Mouse (Mus musculus): Measurements from ENCODE around the gene Gusb. TPM values are rescaled to one million over a fixed set of nuclear protein-coding genes. Genes with fewer than 3 reads are reported as not detected.
"Not testable (repeated sequence)": the region's sequence is repeated elsewhere in the genome, so short reads cannot be mapped to it uniquely, and the experiment has no call there.

The Gusb gene
- 47.3 to 59.4 TPM (median 52.0 TPM) in 3 replicates for total RNA-seq (2017)

DNA sequence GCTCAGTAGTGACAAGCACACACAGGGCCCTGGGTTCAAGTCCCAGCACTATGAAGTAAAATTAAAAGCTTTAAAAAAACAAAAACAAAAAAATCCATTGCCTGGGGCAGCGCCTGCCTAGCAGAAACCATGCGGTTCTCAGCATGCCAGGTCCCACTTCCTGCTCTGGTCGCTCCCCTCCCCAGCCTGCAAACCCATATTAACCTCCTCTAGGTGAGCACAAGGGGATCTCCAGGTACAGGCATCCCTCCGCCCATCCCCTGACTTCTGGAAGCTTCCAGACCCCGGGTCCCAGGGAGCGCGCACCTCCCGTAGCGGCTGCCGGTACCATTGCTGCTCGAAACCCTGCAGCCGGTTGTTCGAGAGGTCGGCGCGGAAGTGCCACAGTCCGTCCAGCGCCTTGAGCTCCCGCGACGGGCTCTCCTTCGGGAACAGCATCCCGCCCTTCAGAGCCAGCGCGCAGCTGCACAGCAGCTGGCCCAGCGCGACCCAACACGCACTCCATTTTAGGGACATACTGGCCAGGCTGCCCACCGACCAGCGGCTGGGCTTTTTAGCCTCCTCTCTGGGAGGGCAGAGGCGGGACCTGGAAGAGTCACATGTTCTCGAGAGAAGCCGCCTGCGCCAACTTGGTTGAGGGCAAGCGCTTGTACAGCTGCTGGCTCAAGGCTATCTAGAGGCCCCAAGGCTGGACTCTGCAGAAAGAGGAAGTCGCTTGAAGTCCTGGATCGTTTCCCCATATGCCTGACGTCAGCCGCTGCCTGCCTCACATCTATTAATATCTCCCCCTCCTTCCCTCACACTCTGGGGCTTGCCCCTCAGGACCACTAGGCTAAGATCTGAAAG is at the start of gene Gusb:
Gene Gusb, minus strand, starts transcription at position 749 of the 846 bp plus-strand sequence.
- ATAC-seq (replicated peaks; ENCODE audit: insufficient number of reproducible peaks, low FRiP score, low TSS enrichment, poor library complexity, severe bottlenecking), result peak; percentile 83

- ATAC-seq (replicated peaks; ENCODE audit: insufficient number of reproducible peaks, low FRiP score, low TSS enrichment, poor library complexity, severe bottlenecking), result no peak
Measured at GRCm38 (mm10) chr5:130052510-130052909, 49.7 kb upstream of the Gusb start.

DNA sequence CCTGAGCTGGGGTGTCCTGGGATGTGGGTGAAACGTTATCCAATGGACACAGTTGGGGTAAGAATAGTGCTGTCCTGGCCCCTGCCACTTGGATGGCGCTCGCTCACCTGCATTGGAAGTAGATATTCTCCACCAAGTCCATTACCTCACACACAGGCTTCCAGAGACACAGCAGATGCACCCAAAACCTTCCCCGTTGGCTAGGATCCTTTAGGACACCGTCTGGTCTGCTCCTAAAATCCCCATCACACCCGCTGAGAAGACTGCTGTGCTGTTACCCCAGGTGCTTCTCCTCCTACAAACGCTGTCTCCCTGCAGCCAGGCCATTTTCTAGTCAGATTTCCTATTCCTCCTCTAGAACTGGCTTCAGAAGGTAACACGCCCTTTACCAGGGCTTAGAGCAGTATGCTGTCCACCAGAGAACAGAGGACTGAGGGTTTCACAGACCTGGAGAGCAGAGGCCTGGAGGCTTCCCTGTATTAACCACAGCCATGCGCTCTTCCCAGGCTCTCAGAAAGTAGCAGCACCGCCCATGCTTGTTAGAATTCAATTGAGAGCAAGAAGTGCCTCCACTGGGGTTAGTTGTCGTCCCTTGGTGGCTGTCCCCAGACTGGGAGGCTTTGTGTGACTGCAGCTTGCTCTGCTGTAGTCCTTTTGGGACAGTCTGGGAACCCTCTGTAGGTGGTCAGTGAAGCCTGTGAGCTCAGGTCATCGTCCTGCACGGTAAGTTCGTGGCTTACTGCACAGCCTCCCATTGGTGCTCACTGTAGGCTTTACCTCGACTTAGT is 48.4 kb upstream of the Gusb start:
- ATAC-seq (replicated peaks; ENCODE audit: insufficient number of reproducible peaks, low FRiP score, low TSS enrichment, poor library complexity, severe bottlenecking), result no peak

GRCm38 (mm10) chr5:130050416-130050815 is 47.6 kb upstream of the Gusb start:
- ATAC-seq (replicated peaks; ENCODE audit: insufficient number of reproducible peaks, low FRiP score, low TSS enrichment, poor library complexity, severe bottlenecking), result no peak

DNA sequence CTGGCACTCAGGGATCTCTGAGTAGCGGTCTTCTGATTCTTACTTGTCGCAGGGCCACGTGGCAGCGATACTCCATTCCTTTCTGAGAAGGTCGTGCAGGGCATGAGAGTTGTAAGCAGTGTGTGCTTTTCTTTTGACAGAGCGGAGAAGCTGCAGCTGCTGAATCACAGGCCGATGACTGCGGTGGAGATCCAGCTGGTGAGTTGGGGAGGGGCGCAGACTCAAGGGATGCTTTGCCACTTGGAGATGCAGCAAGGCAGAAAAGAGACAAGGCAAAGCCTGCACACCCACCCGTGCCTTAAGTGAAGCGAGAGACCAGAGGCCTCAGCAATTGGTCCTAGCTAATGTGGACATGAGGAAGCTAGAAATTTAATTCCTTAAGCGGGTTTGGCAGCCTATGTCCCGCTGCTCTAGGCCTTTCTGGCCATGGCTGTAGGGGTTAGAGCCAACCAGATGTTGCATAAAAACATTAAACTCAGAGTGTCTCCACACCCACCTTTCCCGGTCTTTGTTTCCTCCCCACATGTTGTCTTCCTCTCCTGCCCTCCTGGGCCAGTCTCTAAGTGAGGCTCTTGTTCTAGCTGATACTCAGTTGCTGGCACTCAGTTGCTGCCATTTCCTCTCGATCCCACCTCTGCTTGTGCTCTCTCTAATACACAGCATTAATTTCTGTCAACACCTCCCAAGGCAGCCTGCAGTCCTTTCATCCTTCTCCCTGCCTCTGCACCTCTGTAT is 46.1 kb upstream of the Gusb start:
- ATAC-seq (replicated peaks; ENCODE audit: insufficient number of reproducible peaks, low FRiP score, low TSS enrichment, poor library complexity, severe bottlenecking), result no peak

DNA sequence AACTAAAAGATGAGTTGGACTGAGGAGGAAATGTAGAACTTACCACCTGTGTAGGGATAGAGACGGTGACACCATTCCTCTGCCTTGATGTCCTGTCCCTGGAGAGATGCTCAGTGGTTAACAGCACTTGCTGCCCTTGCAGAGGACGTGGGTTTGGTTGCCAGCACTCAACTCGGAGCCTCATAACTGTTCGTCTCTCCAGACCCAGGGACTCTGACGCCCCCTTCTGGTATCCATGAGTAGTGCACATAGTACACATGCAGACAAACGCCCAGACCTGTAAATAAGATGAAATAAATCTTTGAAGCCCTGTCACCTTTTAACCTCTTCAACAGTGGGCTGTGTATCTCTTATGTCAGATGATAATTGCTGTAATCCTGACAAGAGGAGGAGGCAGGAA is 44.2 kb upstream of the Gusb start:
- ATAC-seq (replicated peaks; ENCODE audit: insufficient number of reproducible peaks, low FRiP score, low TSS enrichment, poor library complexity, severe bottlenecking), result no peak

DNA sequence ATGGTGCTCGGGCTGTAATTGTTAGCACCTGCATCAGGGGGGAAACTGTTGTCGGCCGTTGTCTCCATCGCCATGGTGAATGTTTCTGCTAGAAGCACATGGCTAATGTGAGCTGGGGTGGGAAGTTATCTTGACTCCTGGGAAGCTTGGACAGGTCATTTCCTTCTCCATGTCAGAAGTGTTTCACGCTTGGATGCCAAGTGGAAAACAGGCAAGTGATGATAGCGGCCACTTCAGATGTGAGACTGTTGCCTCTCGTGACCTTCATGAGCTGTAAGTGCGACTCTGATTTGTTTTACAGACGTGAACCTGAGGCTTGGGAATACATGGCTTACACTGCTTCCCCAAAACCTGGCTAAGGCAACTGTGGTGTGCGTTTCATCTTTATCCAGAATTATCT is 43.7 kb upstream of the Gusb start:
- no peak for ATAC-seq (replicated peaks; ENCODE audit: insufficient number of reproducible peaks, low FRiP score, low TSS enrichment, poor library complexity, severe bottlenecking)

DNA sequence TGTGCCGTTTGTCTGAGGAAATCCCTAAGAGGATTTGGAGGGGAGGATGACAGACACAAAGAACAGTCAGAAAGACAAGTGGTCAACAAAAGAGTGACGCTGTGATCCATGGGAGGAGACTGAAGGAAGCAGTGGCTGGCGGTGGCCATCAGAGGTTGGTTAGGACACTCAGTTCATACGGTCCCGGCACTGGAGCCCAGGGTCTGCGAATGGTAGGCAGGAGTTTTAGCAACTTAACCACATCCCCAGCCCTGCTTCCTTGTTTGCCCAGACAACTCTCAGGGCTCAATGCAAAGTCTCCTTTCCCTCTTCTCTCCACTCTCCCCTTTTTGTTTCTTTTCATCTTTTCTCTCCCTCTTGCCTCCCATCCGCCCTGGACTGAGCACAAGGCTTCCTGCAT is 43.3 kb upstream of the Gusb start:
- ATAC-seq (replicated peaks; ENCODE audit: insufficient number of reproducible peaks, low FRiP score, low TSS enrichment, poor library complexity, severe bottlenecking), result no peak

DNA sequence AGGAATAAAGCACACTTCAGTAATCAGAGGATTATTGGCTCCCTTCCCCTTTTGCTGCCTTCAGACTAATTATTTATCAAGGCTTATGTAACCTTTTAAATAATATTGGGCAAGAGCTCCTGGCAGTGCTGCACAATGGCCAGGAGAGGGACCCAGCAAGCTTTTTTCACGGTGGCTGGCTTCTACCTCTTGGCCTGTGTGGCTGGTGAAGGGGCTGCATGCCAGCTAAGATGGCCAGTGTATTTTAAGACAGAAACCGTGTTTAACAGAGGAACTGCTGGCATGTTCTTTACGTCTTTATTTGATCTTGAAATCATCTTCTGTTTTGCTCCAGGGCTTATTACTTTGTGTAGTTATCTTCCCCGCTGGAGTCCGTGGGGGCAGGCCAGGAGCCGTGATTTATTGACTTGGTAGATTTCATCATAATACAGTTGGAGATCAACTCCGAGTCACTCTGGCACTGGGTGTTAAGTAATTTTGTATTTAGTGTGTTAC is 41.4 kb upstream of the Gusb start:
- ATAC-seq (replicated peaks; ENCODE audit: insufficient number of reproducible peaks, low FRiP score, low TSS enrichment, poor library complexity, severe bottlenecking), result 0 out of 2 replicates have a peak, but pooled peaks have one; percentile 37

- ATAC-seq (replicated peaks; ENCODE audit: insufficient number of reproducible peaks, low FRiP score, low TSS enrichment, poor library complexity, severe bottlenecking), result no peak
Measured at GRCm38 (mm10) chr5:130043741-130044140, 40.9 kb upstream of the Gusb start.

GRCm38 (mm10) chr5:130041262-130041661 is 38.4 kb upstream of the Gusb start:
- no peak for ATAC-seq (replicated peaks; ENCODE audit: insufficient number of reproducible peaks, low FRiP score, low TSS enrichment, poor library complexity, severe bottlenecking)

DNA sequence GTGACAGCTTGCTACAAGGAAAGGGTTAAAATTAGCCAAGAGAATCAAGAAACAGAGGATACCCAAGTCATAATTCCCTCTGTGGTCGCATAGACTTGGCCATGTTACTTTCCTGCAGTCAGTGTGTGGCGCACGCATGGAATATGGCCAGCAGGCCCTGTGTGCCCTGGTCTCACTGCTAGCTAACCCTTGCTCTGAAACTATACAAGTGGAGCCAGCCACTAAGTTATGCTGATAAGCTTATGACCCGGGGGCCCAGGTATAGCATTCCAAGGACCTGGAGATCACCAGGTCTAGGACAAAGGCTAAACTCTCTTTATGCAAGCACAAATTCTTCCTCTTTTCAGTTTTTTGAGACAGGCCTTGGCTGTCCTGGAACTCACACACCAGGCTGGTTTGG is 37.9 kb upstream of the Gusb start:
- no peak for ATAC-seq (replicated peaks; ENCODE audit: insufficient number of reproducible peaks, low FRiP score, low TSS enrichment, poor library complexity, severe bottlenecking)

GRCm38 (mm10) chr5:130037752-130038455 is 35.1 kb upstream of the Gusb start:
- ATAC-seq (replicated peaks; ENCODE audit: insufficient number of reproducible peaks, low FRiP score, low TSS enrichment, poor library complexity, severe bottlenecking), result 0 out of 2 replicates have a peak, but pooled peaks have one; percentile 55

GRCm38 (mm10) chr5:130036300-130036699 is 33.5 kb upstream of the Gusb start:
- ATAC-seq (replicated peaks; ENCODE audit: insufficient number of reproducible peaks, low FRiP score, low TSS enrichment, poor library complexity, severe bottlenecking), result not testable (repeated sequence)

DNA sequence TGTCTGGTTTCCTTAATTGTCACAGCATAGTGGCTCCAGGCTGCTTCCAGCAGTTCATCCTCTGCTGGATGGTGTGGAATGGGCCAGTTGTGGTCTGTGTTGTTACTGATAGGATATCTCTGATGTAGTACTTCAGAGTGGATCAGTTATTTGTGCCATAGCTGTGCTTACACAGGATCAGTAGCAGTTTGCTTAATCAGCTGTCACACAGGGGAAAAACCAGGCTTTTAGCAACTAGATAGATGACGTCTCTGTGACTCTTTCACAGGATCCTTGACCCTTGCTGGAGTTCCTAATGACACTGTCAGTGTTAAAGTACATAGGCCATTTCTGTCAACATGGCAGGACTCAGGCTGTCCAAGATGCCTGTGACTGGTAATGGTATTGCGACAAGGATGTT is 31.0 kb upstream of the Gusb start:
- no peak for ATAC-seq (replicated peaks; ENCODE audit: insufficient number of reproducible peaks, low FRiP score, low TSS enrichment, poor library complexity, severe bottlenecking)

DNA sequence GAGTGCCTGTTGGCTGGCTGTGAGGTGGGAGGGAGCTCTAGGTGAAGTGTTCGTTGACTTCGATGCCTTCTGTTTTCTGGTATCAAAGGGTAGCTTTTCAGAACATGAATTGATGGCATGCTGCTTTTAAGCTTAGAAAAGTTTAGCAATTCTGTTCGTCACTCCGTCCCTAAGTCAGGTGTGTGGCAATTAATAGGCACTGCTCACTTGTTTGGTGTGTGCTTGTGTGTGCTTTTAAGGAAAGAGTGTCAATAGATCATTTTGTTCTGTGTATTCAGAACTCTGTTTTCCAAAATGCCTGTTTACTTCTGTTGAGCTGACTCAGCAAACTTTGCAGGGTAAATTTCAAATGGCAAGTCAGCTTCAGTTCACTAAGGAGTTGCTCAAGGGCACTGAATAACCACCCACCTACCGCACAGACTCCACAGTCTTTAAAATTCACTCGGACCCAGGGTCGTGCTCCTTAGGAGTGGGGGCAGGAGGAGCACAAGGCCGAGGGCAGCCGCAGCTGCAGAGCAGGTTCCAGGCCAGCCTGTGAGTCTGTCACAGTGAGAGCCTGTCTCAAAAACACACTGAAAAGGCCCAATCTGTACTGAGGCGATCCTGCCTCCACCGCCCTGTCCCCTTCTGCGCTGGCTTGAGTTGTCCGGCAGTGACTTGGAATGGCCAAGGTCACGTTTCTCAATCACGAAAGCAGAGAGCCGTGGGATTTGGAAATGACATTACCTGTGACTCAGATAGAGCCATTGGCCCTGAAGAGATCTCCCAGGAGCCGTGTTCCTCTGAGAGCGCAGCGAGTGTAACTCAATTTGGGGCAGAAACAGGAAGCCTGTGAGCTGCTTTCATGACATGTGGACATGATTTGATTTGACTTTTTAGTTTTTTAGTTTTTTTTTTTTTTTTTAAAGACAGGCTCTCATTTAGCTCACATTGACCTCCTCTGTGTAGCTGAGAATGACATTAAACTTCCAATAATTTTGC is 28.9 kb upstream of the Gusb start:
- no peak for ATAC-seq (replicated peaks; ENCODE audit: insufficient number of reproducible peaks, low FRiP score, low TSS enrichment, poor library complexity, severe bottlenecking)

DNA sequence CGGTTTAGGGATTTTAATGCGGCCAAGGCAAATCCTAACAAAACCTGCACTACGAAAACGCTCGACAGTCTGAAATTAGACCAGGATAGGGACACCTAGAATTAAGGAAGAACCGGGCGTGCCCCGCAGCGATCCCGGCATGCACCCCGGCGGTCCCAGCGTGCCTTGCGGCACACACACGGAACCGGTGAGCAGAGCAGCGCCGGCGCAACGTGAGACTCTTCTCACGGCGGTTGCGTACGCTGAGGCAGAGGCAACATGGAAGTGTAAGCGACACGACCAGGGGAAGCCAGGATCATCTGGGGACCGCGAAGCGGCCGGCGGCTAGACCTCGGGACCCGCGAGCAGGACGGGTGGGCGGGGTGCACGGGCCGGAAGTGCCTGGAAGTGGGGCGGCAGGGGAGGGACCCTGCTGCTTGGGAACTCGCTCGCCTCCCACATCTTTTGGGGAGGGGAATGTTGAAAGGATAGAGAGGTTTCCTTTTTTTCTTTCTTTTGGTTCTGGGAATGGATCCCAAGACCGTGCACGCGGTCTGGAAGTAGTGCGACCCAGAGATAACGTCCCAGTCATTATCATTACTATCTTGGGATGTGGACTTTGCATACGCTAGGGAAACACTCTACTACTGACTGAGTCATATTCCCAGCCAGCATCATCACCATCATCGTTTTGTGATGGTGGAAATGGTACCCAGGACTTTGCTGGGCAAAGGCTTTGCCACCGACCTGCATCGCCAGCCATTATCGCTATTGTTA is 26.5 kb upstream of the Gusb start, which contains the start of the genes Asl and Crcp:
Gene Asl, minus strand, starts transcription at position 106 of the 756 bp plus-strand sequence.
Gene Crcp, plus strand, starts transcription at position 149 of the 756 bp plus-strand sequence.
- peak; percentile 87 for ATAC-seq (replicated peaks; ENCODE audit: insufficient number of reproducible peaks, low FRiP score, low TSS enrichment, poor library complexity, severe bottlenecking)

Measured in monocyte, adult 5-6 weeks (primary cell).